Mouse (Mus musculus): Measurements from ENCODE around the gene Pdzrn3. TPM values are rescaled to one million over a fixed set of nuclear protein-coding genes. Genes with fewer than 3 reads are reported as not detected.

The Pdzrn3 gene
- polyA plus RNA-seq, 2 experiments from 2014 or later, result not detected

DNA sequence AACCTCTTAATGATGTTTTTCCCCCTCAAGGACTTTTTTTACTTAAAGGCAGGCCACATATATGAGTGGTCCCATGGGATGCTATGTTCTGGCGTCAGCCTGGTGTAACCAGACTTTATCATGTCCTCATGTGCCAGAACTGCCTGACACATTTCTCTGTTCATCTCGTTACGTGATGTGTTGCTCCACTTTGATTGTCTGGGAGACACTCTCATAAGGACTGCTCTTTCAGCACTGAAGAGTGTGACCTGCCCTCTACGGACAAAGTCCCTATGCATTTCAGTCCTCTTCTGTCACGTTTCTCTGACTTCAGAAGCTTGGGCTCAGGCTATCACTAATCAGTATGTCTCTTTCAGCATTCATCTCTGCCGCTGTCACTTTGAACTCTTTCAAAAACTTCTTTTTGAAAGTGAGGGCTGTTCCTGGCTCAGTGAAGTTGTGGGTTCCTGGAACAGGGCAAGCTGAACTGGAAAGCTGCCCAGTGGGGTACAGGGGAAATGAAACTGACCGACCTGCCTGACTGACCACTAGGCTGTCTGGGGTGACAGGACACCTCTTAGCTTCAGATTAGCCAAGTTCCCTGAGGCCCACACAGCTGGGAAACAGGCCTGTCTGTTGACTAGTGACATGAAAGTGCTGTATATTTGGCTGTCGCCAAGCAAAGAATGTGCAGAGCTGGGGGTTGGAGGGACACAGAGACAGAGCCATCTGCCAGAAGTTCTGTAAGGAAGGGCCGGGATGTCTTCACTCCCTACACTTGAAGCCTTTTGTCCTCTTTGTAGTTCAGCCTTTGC lies 10.7 kb downstream of the Pdzrn3 start:
- ATAC-seq, result no peak

DNA sequence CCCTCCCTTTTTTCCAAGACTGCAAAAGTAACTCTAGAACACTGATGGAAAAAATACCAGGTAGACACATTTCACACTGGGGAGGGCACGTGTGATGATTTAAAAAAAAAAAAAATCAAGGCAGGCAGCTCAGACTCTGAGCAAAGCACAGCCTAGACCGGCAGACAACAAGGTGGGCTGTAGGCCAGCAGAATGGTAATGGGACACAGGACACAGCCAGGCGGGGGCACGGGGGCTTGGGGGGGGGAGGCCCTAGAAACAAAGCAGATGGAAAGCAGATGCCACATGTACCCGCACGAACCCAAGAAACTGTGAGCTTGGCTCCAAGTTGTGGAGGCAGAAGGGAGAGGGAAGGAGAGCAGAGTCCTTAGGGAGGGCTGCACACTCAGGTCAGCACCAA lies 11.9 kb downstream of the Pdzrn3 start:
- no peak for ATAC-seq

DNA sequence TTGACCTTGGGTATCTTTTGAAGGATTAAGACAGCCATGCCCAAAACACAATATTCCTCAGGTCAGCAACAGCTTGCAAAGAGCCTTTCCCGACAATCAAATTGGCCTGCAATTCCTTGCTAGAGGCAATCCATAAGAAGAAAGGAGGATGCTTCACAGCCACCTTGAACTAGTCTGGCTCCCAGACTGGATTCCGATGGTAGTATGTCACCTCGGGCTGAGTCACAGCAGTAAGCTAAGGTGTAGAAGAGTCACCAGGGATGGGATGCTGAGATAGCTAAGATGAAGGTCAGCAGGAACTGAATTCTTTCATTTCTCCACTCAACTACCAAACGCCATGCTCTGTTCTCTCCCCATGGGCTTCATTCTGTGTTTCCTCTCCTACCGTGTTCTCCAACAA lies 13.8 kb downstream of the Pdzrn3 start:
- no peak for ATAC-seq

DNA sequence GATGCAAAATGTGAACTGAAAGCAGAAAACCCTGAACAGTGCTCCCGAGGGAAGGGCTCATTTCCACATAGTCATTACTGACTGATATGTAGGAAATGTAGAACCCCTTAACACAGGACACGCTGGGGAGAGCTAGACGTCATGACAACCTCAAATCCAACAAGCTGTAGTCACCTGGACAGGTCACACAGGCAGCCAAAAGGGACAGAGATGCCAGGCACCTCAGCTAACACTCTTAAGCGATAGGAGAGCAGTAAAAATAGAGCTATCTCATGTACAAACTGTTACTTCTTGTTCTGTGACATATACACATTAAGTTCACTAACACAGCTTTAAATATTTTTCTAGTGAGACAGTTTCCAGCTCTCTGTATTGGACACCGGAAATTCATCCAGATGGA lies 15.0 kb downstream of the Pdzrn3 start:
- ATAC-seq, result no peak

DNA sequence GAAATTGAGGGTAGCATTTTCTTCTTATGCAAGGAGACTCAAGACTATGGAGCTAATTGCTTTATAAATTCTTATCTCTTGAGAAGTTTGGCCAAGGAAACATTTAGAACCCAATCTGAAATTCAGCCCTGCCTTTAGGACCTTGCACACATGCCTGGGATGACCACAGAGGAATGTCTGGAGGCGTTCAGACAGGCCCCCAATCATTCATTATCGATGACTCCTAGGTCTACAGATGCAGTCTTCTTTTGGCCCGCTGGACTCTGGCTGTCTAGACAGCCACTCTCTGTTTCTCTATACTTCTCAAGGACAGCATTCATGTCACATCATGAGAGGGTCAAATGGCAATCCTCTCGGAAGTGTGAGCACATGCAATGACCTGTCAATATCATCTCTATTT lies 15.4 kb downstream of the Pdzrn3 start:
- no peak for ATAC-seq

DNA sequence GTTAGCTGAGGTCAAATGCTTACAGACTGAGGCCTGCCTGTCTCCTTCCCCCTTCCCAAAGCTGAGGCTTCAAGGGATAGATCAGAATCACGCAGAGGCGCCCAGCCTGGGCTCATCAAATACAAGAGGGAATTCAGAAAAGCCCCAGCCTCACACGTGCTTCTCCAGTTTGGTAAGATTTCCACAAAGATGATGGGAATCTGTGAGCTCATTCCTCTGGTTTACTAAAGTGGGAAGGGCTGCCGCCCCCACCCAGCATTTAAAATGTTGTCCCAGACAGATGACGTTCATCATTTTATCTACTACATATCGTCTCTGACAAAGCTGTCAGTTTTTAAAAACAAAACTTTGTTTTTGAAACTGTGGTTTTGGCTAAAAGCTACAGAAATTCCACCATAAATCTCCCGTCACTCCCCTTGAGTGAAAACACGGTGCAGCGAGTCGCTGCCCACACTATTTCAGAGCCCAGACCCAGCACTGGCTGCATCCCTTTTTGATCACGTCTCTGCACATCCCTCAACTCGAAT lies 17.4 kb downstream of the Pdzrn3 start:
- ATAC-seq, result no peak

DNA sequence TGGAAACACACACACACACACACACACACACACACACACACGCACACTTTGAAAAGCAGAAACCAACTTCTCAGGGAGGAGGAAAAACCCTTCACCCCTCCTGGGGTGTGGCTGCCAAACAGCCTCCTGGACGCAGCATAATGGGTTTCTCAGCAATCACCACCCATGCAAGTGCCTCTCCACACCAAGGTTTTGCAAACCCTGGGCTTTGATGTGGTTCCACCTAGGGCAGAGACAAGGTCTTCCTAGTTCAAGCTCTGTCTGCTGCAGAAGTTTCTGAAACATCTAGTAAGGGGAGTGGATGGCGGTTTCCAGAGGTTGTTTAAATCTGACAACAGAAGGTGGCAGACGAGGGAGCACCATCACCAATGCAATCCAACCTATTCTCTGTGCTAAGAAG lies 18.1 kb downstream of the Pdzrn3 start:
- no peak for ATAC-seq

DNA sequence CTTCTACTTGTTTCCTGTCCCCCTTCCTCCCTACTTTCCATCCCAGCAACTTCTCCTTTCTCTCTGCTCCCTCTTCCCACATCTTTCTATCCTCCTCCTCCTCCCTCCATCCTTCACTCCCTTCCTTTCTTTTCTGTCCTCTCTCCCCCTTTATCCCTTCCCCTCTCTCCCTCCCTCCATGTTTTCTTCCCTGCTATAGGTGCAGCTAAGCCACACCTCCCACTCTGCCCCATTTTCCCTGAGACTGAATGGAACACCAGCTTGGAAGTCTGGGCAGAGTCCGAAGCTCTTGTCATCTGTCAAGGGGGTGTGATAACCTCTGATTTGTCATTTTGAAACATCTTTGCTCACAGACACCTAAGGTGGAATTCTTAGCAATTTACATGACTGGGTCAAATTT lies 22.8 kb downstream of the Pdzrn3 start:
- no peak for ATAC-seq

DNA sequence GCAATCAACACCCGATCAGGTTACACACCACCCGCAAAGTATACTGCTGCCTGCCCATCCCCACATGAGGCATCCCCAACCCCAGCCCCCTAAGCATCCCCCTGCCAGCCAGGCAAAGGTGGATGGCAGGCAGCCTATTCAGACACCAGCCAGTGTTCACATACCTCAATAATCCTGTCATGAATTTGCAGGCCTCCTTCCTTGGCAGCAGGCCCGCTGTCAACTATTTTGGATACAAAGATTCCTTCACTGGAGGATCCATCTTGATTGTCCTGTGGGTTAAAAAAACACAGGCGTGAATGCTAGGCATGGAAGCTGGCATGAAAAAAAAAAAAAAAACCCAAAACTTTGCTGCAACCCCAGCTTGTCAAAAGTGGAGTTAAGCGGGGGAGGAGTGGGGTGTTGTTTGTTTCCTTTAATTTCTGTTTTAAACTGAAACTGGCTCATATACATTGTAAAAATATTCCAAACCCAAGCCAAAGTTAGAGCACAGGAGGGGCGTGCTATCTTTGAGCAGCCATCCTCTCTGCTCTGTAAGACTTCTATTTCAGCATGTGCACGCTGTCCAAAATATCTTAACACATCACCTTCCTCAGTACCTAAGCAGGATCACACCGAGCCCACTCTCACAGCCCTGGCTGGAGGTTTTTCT lies 23.3 kb downstream of the Pdzrn3 start:
- ATAC-seq, result no peak

DNA sequence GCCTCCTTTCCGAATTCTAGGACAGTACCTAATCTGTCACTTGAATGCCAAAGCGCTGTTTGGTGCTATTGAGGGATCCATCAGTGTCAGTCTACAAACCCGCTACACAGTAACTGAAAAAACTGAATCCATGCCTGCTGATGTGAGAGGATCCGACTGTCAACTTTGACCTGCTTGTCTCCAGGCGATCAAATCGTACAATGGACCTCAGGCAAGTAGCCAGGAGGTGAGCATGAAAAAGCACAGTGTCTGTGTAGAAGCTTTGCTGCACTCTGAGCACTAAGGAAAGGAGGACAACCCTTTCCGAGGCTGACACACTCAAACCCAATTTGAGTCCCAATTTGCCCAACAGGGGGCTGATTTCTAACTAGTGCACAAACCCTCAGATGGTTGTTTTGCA lies 24.0 kb downstream of the Pdzrn3 start:
- no peak for ATAC-seq

DNA sequence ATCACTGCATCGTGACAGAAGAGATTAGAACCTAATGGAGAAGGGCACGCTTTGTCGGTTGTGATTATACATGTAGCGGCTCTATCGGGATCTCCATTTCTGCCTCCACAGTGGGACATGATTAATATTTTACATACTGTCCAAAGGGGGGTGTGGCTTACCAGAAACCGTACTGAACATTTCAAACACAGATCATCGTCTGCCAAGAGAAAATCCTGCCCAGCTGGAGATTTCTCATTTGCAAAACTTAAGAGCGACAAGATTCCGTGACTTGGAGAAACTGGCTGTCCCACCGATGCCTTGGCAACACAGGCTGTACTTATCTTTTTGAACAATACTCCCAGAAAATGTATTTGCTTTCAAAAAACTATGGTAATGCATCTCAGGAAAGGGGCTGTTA lies 25.1 kb downstream of the Pdzrn3 start:
- no peak for ATAC-seq

DNA sequence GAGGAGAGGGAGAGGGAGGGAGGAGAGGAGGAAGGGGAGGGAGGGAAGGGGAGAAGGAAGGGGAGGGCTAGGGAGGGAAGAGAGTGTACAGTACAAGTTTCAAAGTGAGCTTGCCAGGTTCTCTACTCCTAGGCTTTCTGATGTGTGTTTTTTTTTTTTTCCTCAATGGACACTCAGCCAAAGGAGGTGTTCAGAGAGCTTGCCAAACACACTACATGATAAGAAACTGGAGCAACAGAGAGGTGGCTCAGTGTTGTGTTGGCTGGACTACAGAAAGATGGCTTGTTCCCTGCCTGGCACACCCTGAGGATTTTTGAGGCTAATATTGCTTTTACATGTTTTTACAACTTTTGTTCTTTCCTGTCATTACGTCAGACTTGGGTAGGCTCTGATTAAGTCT lies 26.6 kb downstream of the Pdzrn3 start:
- no peak for ATAC-seq

DNA sequence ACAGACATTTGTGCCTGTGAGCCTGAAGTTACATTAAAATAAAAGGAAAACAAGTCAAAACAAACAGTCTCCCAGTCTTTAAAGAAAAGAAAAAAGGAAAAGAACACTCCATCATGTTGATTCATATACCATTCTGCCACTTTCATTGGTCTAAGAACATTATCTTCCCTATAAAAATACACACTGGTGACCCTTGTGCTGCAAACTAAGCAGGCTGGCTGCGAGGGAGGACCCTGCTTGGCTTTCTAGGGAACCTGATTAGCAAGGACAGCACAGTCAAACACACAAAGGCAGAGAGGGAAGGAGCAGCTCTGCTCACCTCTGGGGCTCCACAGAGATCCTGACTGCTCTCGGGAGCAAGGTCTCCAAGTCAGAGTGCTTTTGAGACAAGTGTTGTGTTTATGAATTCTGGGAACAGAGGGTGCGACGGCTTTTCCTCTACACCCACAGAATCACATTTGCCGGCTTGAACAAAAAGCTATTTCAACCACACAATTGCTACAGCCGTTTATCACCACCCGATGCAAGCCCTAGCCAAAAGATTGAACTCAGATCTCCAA lies 27.2 kb downstream of the Pdzrn3 start:
- no peak for ATAC-seq

DNA sequence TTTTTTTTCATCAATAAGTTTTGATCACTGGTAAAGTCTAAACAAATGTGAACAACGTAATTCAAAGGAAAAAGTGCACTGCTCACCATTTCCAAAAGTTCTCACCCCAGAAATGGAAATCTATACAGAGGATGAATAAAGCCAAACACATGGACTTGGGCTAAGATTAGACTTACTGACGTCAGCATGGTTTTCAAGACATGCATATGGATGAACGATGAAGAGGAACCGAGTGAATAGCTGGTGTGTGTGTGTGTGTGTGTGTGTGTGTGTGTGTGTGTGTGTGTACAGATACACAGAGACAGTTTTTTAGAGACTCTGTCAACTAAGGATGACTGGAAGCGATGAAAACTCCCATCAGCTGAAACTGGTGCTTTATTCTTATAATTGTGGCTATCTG lies 29.2 kb downstream of the Pdzrn3 start:
- ATAC-seq, result no peak

DNA sequence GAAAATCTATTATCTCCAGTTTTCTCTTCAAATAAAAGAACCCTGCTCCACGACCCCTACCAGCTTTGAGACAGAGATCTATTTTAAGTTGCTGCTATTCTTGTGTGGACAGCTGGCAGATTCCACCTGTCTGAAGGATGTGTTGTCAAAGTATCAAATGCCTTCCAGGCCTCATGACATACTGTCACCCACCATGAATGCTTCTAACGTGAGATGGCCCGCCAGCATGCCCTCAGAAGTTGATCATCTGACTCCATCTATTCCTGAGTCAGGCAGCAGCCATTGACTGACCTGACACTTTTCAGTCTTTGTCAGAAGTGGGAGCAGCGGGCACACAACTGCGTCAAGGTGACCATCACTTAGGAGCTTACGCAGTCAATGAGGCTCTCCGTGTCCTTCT lies 37.6 kb downstream of the Pdzrn3 start:
- ATAC-seq, result no peak

DNA sequence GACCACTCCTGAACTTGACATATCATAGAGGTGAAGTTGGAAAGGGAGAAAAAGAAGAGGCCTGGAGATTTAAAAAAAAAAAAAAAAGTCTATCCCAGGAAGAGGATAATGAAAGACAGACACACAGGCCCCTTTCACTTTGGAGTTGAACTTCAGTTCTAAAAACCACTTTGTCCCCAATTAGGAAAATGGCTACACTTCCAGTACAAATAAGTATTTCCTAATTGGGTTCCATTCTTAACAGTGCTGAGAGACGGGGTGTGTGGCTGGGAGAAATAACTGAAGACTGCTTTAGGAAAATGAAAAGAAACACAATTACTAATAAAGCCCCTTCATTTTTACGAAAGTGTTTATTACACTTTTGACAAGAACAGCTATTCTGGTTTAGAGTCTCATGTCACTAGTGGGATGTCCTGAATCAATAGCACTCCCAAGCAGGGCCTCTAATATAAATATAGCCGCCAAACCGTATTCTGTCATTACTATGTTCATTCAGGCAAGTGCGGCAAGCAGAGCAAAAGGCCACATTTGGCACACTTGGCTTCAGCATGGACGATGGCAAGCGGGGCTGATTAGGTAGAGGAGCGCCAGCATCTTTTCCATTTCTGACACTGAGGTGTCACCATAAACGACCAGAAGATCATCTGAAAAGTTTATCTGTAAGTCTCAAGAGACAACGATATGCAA lies 39.7 kb downstream of the Pdzrn3 start:
- ATAC-seq, result no peak

DNA sequence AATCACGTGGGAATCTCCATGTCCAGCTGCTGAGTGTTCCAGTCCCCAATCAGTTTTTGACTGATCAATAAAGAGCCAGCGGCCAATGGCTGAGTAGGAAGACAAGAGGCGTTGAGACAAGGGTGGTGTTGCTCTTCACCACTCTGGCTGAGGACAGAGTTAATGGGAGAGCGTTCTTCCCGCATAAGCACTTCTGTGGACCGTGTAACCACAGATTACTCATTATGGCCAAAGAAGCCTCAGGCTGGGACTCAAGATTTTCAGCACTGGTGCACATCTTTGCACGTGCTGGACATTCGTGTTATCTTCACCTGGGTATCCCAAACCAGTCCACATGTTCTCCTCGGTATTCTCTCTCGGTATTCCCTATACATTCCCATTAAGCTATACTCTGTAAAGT lies 41.0 kb downstream of the Pdzrn3 start:
- no peak for ATAC-seq

DNA sequence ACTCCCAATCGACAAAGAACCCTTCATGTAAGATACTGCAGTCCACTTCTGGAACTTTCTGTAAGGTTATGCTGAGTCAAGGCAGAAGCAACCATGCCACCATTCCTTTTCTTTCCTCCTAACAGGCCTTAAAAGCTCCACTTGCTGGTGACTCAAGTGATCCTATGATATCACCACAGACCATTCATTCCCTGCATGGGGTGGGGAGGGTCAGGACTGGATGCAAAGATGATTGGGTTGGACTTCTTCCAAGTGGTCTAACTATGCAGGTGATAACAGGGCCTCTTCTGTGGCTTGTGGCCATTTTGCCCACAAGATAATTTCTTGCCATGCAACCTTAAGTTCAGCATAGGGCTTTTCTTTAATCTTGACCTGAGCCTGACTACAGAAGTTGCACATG lies 42.0 kb downstream of the Pdzrn3 start:
- ATAC-seq, result no peak

DNA sequence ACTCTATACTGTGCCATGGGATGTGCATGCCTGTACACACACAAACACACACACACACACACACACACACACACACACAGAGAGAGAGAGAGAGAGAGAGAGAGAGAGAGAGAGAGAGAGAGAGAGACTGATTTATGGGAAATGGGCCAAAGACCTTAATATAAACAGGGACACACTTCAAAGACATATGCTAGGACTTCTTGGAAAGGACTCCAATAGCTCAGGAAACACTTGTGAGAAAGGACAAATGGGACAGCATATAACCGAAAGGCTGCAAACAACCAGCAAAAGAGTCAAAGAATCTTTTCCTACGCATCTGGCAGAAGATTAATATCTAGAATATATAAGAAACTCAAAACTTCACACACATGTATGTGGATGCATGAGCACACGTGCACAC lies 43.2 kb downstream of the Pdzrn3 start:
- ATAC-seq, result no peak

DNA sequence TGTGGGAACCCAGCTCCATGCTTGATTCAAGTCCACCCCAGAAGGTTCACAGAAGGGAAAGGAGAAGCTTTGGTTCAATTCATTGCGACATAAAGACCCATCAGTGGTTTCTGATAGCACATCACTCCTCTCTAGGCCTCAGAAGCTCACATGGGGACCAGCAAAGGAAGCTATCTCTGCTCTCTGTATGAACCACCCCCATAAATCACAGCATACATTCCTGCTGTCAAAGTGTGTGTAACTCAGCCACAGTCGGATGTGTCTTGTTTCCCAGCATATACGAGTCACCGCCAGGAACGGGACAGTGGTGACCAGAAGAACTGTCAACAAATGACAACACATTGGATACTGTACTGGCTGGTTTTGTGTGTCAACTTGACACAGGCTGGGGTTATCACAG lies 47.3 kb downstream of the Pdzrn3 start:
- no peak for ATAC-seq

DNA sequence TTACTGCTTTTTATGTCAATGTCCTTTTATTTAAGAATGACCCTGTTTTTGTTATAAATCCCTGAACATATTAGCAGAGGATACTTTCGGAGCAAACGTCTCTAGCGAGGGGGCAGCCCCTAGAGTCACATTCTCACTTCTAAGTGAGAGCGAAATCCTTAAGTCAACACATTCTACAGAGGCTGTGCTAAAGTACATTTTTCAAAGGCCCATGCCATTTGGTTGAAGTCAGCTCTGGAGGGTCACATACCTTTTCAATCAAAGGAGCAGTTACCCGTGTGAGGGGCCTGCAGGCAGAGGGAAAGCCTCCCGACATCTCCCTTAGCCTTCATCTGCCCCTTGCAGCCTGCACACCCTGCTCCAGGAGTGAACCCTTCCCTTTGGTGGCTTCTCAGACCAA lies 48.2 kb downstream of the Pdzrn3 start:
- ATAC-seq, result no peak

DNA sequence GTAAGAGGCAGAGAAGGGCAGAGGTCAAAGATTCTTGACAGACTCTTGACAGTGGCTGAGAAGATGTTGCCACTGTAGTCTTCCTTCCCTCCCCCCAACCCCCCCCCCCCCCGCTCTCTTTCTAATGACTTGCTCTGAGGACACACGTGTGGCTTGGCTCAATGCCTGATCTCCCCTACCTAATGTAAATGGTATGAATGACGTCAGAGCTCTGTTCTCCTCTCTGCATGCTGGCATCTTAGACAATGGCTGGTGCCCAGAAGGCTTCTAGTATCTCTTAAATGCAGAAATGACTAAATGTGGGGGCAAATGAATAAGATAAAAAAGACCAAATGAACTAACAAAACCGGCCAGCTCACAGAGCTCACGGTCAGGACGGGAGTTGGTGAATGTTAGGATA lies 49.2 kb downstream of the Pdzrn3 start:
- no peak for ATAC-seq

DNA sequence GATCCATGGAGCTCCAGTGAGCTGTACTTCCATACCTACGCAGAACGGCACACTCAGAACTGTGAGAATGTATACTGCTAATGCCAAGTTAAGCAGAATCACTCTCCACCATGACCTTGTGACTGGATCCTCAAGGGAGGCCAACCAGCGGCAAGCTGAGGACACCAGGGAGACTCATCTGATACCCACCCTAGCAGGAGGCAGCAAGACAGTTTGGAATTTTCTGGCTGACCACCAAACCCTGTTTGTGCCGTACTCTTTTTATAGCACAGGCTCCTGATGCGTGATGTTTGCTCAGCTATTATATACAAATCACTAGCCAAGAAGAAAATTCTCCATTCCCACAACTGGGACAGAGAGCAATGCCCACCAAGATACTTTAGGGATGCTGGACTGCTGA lies 50.0 kb downstream of the Pdzrn3 start:
- no peak for ATAC-seq

DNA sequence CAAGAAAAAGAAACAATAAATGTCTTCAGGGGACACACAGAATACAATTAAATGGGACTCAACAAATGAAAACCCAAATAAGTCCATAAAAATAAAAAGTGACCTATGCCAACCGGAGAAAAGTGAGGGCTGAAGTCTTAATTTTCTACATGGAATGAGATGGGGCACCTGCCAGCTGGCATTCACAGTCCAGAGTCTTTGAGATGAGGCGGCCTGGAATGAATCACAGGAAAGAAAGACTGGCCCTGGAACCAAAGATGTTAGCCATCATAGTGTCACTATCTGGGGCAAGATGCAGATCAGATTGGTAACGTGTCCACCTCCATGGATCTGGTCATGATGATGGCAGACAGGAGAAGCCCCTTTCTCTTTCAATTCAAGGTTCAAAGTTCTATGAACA lies 50.5 kb downstream of the Pdzrn3 start:
- no peak for ATAC-seq
